Mouse (Mus musculus) WW6 (cell line): ENCODE results near the gene Cdc42.

ENCODE experiments used
- DNase-seq: peaks from one replicate; pipeline ENCODE4 v3.0.0-alpha.2; 2013; ENCODE audit warnings: low read depth, low spot score

The Cdc42 gene

GRCm38 (mm10) chr4:137316027-137316770 lies 41.3 kb downstream of the Cdc42 start:
- DNase-seq: no peak

GRCm38 (mm10) chr4:137315061-137315460 lies 42.5 kb downstream of the Cdc42 start:
- no peak for DNase-seq

DNA sequence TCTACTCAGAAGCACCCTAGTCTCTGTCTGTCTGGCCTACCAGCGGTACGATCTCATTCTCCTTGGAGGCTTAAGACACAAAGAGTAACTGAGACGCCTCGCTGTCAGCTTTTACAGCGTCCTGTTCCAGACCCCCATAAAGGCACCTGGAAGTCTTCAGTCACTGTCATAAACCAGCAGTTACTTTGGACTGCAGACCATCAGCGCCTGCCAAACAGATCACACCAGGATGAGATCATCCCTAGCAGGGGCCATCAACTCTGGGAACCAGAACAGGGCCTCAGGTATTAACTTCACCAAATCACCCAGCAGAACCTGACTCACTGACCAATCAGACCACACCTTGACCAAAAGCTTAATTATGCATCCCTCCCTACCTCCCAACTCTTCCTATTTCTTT lies 43.0 kb downstream of the Cdc42 start:
- DNase-seq: no peak

DNA sequence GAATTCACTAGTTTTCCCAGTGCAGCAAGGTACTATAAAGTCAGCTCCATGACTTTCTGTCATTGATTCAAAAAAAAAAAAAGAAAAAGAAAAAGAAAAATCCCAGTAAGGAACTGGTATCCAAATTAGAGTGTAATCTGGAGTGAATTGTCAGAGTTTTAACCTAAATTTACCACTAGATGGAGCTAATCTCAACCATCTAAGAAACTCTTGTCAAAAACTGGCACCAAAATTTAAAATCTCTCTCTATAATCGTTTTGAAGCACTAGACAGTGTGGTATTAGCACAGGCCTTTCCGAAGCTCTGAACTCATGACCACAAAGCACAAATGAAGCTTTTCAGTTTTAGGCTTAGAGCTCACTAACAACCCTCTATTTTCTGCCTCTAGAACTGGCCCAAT lies 44.0 kb downstream of the Cdc42 start:
- DNase-seq: no peak

DNA sequence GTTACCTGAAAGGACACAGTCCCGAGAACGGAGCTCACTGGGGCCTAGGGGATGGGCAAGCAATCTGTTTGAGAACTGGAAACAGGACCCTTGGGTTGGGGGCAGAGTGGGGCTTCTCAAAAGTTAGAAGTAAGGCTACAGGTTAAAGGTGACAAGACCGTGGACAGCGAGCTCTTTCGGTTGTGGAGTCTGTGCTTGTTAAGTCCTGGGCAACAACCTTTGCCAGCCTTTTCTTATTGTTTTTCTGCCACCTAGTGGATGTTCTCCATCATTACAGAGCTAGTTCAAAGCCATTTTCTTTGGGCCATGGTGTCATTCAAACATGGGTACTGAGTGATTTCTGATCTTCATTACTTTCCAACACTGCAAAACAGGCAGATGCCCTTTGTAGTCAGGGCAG lies 49.1 kb downstream of the Cdc42 start:
- no peak for DNase-seq

GRCm38 (mm10) chr4:137306991-137307706 lies 50.4 kb downstream of the Cdc42 start:
- no peak for DNase-seq

DNA sequence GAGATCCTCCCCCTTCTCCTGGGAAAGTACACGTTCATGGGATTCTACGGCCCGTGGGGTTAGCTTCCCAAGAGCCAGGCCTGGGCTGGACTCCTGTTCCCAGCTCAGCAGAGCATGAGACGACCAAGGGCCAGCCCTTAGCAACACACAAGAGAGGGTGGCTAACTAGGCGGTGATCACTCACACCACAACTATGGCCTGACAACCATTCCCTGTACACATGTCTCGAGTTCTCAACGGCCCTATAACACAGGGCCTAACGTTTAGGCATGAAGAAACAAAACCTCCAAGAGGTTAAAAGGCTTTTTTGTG lies 51.0 kb downstream of the Cdc42 start:
- no peak for DNase-seq

- DNase-seq: no peak
These were observed 51.5 kb downstream of the Cdc42 start for GRCm38 (mm10) chr4:137305831-137306576.

GRCm38 (mm10) chr4:137305066-137305465 lies 52.5 kb downstream of the Cdc42 start:
- no peak for DNase-seq

GRCm38 (mm10) chr4:137304106-137304505 lies 53.4 kb downstream of the Cdc42 start:
- no peak for DNase-seq

- DNase-seq: no peak
These were observed 55.9 kb downstream of the Cdc42 start for GRCm38 (mm10) chr4:137301635-137302034.

- no peak for DNase-seq
These were observed 57.3 kb downstream of the Cdc42 start for GRCm38 (mm10) chr4:137300227-137300626.

DNA sequence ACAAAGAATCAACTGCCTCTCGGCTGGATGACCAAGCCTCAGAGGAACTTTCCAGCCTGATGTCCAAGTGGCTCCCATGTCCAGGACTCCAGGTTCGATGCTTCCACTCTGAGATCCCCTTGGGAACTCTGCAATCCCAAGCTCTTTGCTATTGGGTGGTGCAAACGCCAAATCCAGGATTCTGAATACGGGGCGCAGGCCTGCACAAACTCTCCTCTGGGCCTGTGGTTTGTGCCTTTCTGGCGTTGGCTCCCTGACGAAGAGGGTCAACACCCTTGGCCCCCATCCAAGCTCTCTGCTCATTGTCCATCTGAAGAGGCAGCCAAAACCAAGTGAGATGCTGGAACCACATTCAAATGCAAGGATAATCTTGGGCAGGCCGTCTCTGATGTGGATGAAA lies 59.1 kb downstream of the Cdc42 start:
- no peak for DNase-seq

- no peak for DNase-seq
These were observed 59.9 kb downstream of the Cdc42 start for GRCm38 (mm10) chr4:137297611-137298010.

DNA sequence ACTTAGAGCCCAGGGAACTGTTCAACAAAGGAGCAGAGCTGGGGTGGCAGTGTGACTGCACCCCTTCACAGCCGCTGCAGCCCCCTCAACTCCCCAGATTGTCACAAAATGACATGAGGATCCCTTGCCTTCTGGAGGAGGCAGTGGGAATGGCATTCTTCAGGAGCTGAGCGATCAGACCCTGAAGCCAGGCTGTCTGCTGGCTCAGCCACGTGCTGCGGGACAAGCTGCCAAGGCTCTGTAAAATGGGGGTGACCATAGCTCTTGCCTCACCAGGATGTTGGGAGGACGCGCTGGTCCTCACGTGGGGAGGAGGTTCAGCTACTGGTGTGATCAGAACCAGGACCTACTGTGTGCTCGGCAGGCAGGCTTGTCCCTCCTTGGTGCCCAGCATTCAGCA lies 62.6 kb downstream of the Cdc42 start:
- no peak for DNase-seq

DNA sequence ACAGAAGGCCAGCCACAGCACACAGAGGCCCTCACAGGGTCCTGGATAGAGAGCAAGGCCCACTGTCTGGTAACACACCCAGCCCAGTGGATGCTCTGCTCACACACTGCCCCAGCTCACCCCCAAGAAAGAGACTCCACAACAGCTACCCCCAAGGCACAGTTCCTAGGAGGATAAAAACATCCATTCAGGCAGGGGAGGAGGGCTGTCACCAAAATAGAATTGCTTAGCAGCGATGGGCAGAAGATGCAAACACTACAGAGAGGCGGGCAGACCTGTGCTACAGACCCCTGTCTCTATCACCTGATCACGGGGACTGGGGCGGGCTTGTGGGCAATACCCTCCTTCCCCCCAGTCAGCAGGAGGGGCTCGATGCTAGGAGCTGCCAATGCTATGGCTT lies 63.0 kb downstream of the Cdc42 start:
- DNase-seq: no peak

DNA sequence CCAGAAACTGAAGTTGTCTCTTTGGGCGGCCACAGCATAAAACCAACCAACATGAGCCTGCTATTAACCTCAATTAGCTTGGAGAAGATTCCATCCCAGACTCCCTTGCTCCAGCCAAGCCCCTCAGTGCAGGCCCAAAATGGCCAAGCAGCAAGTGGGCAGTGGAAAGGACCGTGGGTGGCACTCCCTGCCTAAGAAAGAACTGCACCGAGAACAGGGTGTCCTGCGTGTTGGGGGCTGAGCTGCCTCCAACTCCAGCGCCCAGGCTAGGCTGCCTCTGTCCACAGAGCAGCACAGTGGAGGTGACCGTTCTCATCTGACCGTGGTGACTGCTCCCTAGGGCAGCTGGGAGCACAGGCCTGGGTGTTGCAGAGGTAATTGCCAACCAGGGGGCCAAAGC lies 63.5 kb downstream of the Cdc42 start:
- DNase-seq: no peak

DNA sequence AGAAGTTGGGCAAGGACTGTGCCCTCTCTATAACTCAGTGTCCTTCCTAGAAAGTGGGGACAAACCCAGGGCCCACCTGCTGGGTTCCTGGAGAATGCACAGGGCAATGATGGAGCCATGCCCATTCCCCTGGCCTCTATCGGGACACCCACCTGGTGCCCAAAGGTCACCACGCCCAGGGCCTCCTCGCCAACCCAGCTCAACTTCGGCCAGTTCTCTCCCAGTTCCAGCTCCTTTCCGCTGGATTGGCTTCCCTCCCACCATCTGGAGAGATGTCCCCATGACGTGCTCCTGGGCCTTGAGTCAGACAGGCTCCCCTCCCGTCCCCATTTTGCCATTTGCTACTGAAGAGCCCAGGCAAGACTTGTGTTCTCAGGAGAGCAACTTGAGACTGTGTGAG lies 64.9 kb downstream of the Cdc42 start:
- DNase-seq: no peak

DNA sequence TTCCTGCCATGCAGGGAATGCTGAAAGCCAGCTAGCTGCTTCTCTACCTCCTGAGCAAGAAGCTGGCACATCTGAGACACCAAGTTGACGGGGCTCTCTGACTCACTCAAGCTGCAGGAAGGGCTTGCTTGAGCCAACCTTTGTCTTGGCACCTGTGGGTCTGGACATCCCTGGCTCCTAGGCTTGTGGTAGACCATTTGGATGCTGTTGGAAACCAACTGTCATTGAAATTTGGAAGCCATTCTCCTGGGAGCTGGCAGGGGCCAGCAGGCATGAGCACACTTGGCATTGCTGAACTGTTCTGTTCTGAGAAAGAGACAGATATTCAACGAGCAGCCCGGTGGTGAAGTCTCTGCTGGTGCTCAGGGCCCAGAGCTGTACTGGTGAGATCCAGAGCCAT lies 67.3 kb downstream of the Cdc42 start:
- no peak for DNase-seq

- no peak for DNase-seq
These were observed 67.8 kb downstream of the Cdc42 start for GRCm38 (mm10) chr4:137289701-137290100.

DNA sequence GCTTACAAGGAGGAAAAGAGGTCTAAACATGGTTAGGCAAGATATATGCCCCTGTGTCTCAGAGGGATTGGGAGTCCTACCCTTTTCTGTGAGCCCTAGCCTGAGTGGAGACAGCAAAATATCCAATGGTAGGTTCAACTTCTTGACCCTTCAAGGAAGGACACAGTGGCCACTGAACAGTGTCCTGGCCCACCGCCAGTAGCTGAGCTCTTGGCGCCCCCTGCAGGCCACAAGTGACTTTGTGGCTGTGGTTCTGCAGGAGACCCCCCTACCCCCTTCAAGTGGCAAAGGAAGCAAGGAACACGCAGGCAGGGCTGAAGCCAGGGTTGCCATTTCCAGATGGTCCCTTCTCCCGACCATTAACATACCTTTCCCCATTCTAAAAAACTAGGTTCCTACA lies 69.7 kb downstream of the Cdc42 start:
- DNase-seq: no peak

- DNase-seq: no peak
These were observed 70.3 kb downstream of the Cdc42 start for GRCm38 (mm10) chr4:137287206-137287605.

GRCm38 (mm10) chr4:137286662-137286953 lies 70.9 kb downstream of the Cdc42 start:
- no peak for DNase-seq
